Mouse (Mus musculus) gastrocnemius, adult 8-10 months (tissue): ENCODE measurements at regions not wholly inside any gene's neighbourhood (a gene's known extent, or its start where the extent isn't known, plus 50 kb on each side); places are given as distances from the start of the nearest gene placed in this dataset.

ENCODE experiments used
- DNase-seq, 2 experiments: peaks; one replicate each; pipeline ENCODE4 v3.0.0; 2022; ENCODE audit warnings: low spot score in 2 of 2

DNA sequence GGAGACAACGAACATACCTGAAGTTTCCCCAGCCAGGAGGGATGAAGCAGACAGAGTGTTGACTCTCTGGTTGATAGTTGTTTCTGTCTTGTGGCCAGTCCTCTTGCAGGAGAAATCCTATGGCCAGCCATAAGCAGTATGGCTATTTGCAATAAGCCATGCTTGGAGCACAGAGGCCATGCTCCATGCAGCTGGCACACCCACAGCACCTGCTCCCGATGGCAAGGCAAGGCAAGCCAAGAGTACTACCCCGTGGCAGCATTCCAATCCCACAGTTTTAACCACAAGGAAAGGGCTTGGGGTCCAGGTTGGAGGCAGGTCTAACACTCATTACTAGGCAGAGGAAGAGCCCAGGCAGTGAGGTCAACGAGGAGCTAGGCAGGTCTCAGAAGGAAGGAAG is 181.5 kb downstream of the Bcor start:
- no peak for DNase-seq

DNA sequence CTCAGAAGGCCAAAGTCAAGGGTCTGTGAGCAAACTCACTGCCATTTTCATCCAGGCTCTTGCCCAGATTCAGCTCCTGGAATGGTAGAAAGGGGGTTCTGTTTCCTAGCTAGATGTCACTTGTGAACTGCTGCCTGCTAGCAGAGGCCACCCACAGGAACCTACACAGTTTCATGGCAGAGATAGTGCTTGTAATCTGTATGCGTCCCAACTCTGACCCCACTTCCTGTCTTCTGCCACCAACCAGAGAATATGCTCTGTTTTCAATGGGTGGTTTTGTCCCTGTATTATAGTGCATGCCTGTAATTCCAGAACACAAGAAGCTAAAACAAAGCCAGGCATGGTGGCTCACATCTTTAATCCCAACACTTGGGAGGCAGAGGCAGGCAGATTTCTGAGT is 176.9 kb downstream of the Bcor start:
- no peak for DNase-seq
